Mouse (Mus musculus): Measurements from ENCODE around the gene Tinag. TPM values are rescaled to one million over a fixed set of nuclear protein-coding genes. Genes with fewer than 3 reads are reported as not detected.
"Not testable (repeated sequence)": the region's sequence is repeated elsewhere in the genome, so short reads cannot be mapped to it uniquely, and the experiment has no call there.

The Tinag gene
- polyA plus RNA-seq (2012; rRNA removed) = 0.70 and 2.5 TPM in 2 replicates

DNA sequence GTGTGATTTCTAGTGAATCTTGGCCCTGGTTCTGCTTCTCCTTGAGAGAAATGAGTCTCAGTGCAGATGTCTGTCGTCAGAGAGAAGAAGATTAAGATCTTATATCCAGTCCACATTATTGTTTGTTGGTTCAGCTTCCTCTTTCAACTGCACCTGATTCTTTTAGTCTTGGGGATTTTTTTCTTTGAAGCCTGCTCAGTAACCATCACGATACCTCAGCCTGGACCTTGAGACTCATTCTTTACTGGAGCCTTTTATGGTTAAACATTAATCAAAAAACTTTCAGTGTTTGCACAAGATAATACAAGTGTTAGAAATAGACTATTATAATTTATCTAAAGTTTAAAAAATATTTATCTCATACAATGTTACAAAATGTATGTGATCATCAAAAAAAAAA is at the start of gene Tinag:
Gene Tinag, minus strand, starts transcription at position 210 of the 400 bp plus-strand sequence.
- H3K27me3 ChIP-seq (ENCODE audit: control insufficient read depth, insufficient read depth, low read length) = no peaks in the 10 kb centered on the region
- H3K36me3 ChIP-seq (ENCODE audit: control insufficient read depth, insufficient read depth, low read length) = no peaks in the 10 kb centered on the region
- H3K4me1 ChIP-seq (ENCODE audit: control insufficient read depth, insufficient read depth, insufficient read length, low read length) = peaks cover 4% of the 10 kb centered on the region; the same call in 1 of the 2 replicates
- peak within 1 kb of the TSS; percentile 98 for H3K27ac ChIP-seq (ENCODE audit: insufficient read depth, low read depth, low read length)
- H3K4me3 ChIP-seq (ENCODE audit: low read depth, low read length) = peak within 1 kb of the TSS; percentile 42
- TF ChIP-seq POLR2A (IDR thresholded peaks at IDR 0.05; ENCODE audit: low read depth, low read length) = no peak
- no peak for TF ChIP-seq CTCF (IDR thresholded peaks at IDR 0.05; ENCODE audit: extremely low read depth, insufficient read length, insufficient replicate concordance, low read depth, low read length)
- WGBS = 13% methylated on average over 2 of the region's 2 CpGs

GRCm38 (mm10) chr9:77083221-77083620 is 37.6 kb upstream of the Tinag start:
- H3K36me3 ChIP-seq (ENCODE audit: control insufficient read depth, insufficient read depth, low read length); H3K4me1 ChIP-seq (ENCODE audit: control insufficient read depth, insufficient read depth, insufficient read length, low read length); H3K27me3 ChIP-seq (ENCODE audit: control insufficient read depth, insufficient read depth, low read length); H3K27ac ChIP-seq (ENCODE audit: insufficient read depth, low read depth, low read length); H3K4me3 ChIP-seq (ENCODE audit: low read depth, low read length): not testable (repeated sequence)
- 87% methylated on average over 1 of the region's 1 CpGs for WGBS

DNA sequence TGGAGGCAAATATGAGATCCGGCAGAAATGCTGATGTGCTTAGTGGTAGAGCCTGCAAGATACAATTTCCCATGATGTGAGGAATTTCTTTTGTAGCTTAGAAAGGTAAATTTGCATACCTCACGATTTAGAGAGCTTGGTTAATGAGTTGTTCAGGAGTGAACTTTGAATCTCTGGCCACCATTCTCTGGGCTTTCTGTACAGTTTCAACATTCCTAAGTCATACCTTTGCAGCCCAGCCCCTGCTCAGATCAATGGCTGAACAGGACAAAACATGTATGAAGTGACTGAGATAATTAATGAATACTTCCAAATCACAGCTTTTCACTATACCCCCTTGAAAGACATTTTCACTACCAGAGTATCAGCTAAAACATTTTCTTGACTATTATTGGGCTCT is 26.1 kb upstream of the Tinag start:
- TF ChIP-seq CTCF (IDR thresholded peaks at IDR 0.05; ENCODE audit: extremely low read depth, insufficient read length, insufficient replicate concordance, low read depth, low read length) (no peak), POLR2A (IDR thresholded peaks at IDR 0.05; ENCODE audit: low read depth, low read length) (no peak)
- Histone ChIP-seq H3K36me3 (ENCODE audit: control insufficient read depth, insufficient read depth, low read length) (no peaks in the 10 kb centered on the region), H3K4me1 (ENCODE audit: control insufficient read depth, insufficient read depth, insufficient read length, low read length) (no peaks in the 10 kb centered on the region), H3K27ac (ENCODE audit: insufficient read depth, low read depth, low read length) (no peak overlapping the region), H3K4me3 (ENCODE audit: low read depth, low read length) (no peak overlapping the region), H3K27me3 (ENCODE audit: control insufficient read depth, insufficient read depth, low read length) (no peaks in the 10 kb centered on the region)
- 47% methylated on average over 2 of the region's 2 CpGs for WGBS

GRCm38 (mm10) chr9:77056611-77057010 is 11.0 kb upstream of the Tinag start:
- Histone ChIP-seq H3K27me3 (ENCODE audit: control insufficient read depth, insufficient read depth, low read length) (no peaks in the 10 kb centered on the region), H3K36me3 (ENCODE audit: control insufficient read depth, insufficient read depth, low read length) (no peaks in the 10 kb centered on the region), H3K4me1 (ENCODE audit: control insufficient read depth, insufficient read depth, insufficient read length, low read length) (no peaks in the 10 kb centered on the region), H3K27ac (ENCODE audit: insufficient read depth, low read depth, low read length) (no peak overlapping the region), H3K4me3 (ENCODE audit: low read depth, low read length) (no peak overlapping the region)
- no peak for TF ChIP-seq CTCF (IDR thresholded peaks at IDR 0.05; ENCODE audit: extremely low read depth, insufficient read length, insufficient replicate concordance, low read depth, low read length)
- no peak for TF ChIP-seq POLR2A (IDR thresholded peaks at IDR 0.05; ENCODE audit: low read depth, low read length)
- WGBS = 64% methylated on average over 4 of the region's 4 CpGs

DNA sequence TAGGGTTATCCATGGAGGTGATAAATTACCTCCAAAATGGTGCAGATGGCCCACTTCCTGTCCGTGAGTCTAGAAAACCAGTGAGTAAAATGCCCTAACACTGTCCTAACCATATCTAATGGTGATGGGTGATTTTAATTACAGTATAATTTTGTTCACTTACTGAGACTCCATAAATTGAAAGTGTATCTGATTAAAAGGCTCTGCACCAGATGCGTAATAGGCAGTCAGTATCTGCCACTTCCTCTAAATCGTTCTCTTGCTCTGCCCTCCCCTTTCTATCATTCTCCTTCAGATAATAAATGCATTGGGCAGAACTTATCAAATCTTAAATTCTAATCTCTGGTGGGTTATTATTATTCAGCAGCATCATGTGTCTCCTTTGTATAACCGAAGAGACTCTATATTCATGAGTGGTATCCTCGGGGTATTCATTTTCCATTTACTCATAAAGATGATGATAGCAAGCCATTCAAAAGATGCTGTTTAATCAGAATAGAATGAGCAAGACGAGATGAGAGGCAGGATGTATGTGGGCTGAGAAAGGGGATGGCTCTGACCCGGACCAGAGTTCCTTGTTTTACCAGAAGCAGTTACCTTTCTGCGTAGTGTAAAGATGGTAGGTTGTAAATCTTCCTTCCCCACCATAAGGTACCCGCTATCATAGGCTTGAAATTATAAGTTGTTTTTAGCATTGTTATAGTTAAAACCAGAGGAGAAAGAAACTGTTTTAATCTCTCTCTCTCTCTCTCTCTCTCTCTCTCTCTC is 9.0 kb upstream of the Tinag start:
- no peak overlapping the region for H3K4me3 ChIP-seq (ENCODE audit: low read depth, low read length)
- 89% methylated on average over 9 of the region's 9 CpGs for WGBS
- H3K36me3 ChIP-seq (ENCODE audit: control insufficient read depth, insufficient read depth, low read length) = no peaks in the 10 kb centered on the region
- no peaks in the 10 kb centered on the region for H3K4me1 ChIP-seq (ENCODE audit: control insufficient read depth, insufficient read depth, insufficient read length, low read length)
- H3K27ac ChIP-seq (ENCODE audit: insufficient read depth, low read depth, low read length) = no peak overlapping the region
- H3K27me3 ChIP-seq (ENCODE audit: control insufficient read depth, insufficient read depth, low read length) = no peaks in the 10 kb centered on the region
- no peak for TF ChIP-seq POLR2A (IDR thresholded peaks at IDR 0.05; ENCODE audit: low read depth, low read length)
- no peak for TF ChIP-seq CTCF (IDR thresholded peaks at IDR 0.05; ENCODE audit: extremely low read depth, insufficient read length, insufficient replicate concordance, low read depth, low read length)

GRCm38 (mm10) chr9:77051406-77051805 is 5.8 kb upstream of the Tinag start:
- H3K36me3 ChIP-seq (ENCODE audit: control insufficient read depth, insufficient read depth, low read length) = no peaks in the 10 kb centered on the region
- 67% methylated on average over 2 of the region's 2 CpGs for WGBS

DNA sequence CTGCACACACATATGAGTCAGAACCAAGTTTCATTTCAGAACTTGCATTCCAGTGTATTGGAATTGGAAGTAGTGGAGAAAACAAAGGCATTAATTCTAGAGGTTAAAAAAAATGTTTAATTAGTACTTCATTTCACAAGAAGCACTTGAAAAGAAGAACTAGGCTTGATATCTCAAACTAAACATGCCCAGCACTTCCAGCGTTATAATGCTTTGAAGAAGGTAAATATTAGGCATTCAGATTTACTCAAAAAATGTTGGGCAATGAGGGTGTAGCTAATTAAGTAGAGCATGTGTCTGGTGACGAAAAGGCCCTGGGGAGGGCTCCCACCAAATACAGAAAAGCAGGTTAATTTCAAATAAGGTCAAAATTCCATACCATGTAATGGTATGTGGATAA is 4.1 kb upstream of the Tinag start:
- WGBS = 81% methylated on average over 2 of the region's 2 CpGs

More at GRCm38 (mm10) chr9:77051406-77051805, 5.8 kb upstream of the Tinag start:
- no peak overlapping the region for H3K27ac ChIP-seq (ENCODE audit: insufficient read depth, low read depth, low read length)
- no peaks in the 10 kb centered on the region for H3K4me1 ChIP-seq (ENCODE audit: control insufficient read depth, insufficient read depth, insufficient read length, low read length)
- no peak for TF ChIP-seq POLR2A (IDR thresholded peaks at IDR 0.05; ENCODE audit: low read depth, low read length)
- no peak for TF ChIP-seq CTCF (IDR thresholded peaks at IDR 0.05; ENCODE audit: extremely low read depth, insufficient read length, insufficient replicate concordance, low read depth, low read length)
- no peaks in the 10 kb centered on the region for H3K27me3 ChIP-seq (ENCODE audit: control insufficient read depth, insufficient read depth, low read length)
- H3K4me3 ChIP-seq (ENCODE audit: low read depth, low read length) = no peak overlapping the region

More for the DNA sequence above, 4.1 kb upstream of the Tinag start:
- H3K36me3 ChIP-seq (ENCODE audit: control insufficient read depth, insufficient read depth, low read length) = no peaks in the 10 kb centered on the region
- H3K4me1 ChIP-seq (ENCODE audit: control insufficient read depth, insufficient read depth, insufficient read length, low read length) = no peaks in the 10 kb centered on the region
- no peak overlapping the region for H3K27ac ChIP-seq (ENCODE audit: insufficient read depth, low read depth, low read length)
- H3K27me3 ChIP-seq (ENCODE audit: control insufficient read depth, insufficient read depth, low read length) = no peaks in the 10 kb centered on the region
- no peak overlapping the region for H3K4me3 ChIP-seq (ENCODE audit: low read depth, low read length)
- TF ChIP-seq POLR2A (IDR thresholded peaks at IDR 0.05; ENCODE audit: low read depth, low read length) = no peak
- TF ChIP-seq CTCF (IDR thresholded peaks at IDR 0.05; ENCODE audit: extremely low read depth, insufficient read length, insufficient replicate concordance, low read depth, low read length) = no peak

Data from small intestine, adult 2 months (tissue).